Mouse (Mus musculus) liver, adult 2 months (tissue): ENCODE measurements at regions not wholly inside any gene's neighbourhood (a gene's known extent, or its start where the extent isn't known, plus 50 kb on each side); places are given as distances from the start of the nearest gene placed in this dataset.

Source experiments
- DNase-seq: peaks from one replicate; pipeline ENCODE4 v3.0.0-alpha.2; 2011; ENCODE audit warnings: low read depth, low spot score; ENCODE audit errors: extremely low read depth
- H3K27ac ChIP-seq: fragments of 200-500 bp; replicated peaks from 2 replicates; pipeline ENCODE4 v1.5.1; 2012; ENCODE audit warnings: low read depth, mild to moderate bottlenecking, control low read depth, inconsistent platforms, low read length; ENCODE audit not compliant: insufficient read depth
- H3K27me3 ChIP-seq: fragments of 200-500 bp; 2 replicates; pipeline ENCODE4 v1.6.1; 2012; ENCODE audit warnings: mild to moderate bottlenecking, moderate library complexity, low read length, inconsistent platforms; ENCODE audit not compliant: control insufficient read depth, insufficient read depth
- H3K36me3 ChIP-seq: fragments of 200-500 bp; 2 replicates; pipeline ENCODE4 v1.6.1; 2012; ENCODE audit warnings: low read length, inconsistent platforms; ENCODE audit not compliant: control insufficient read depth, insufficient read depth
- H3K4me1 ChIP-seq: fragments of 200-500 bp; 2 replicates; pipeline ENCODE4 v1.6.1; 2011; ENCODE audit warnings: low read length; ENCODE audit not compliant: control insufficient read depth, insufficient read depth
- H3K4me3 ChIP-seq: fragments of 200-500 bp; 2 replicates; pipeline ENCODE4 v1.5.1; 2011; ENCODE audit warnings: low read depth, mild to moderate bottlenecking, control low read depth, low read length, moderate library complexity; ENCODE audit not compliant: insufficient read depth
- H3K79me2 ChIP-seq: fragments of 200-500 bp; 2 replicates; pipeline ENCODE4 v1.6.1; 2012; ENCODE audit warnings: inconsistent platforms, mild to moderate bottlenecking, low read length, moderate library complexity; ENCODE audit not compliant: control insufficient read depth, insufficient read depth
- H3K9ac ChIP-seq: fragments of 200-500 bp; 2 replicates; pipeline ENCODE4 v1.6.1; 2012; ENCODE audit warnings: low read depth, mild to moderate bottlenecking, control low read depth, inconsistent platforms, low read length
- CTCF ChIP-seq: fragments of 200-500 bp; IDR thresholded peaks from 2 replicates; pipeline ENCODE4 v1.5.1; 2011; ENCODE audit warnings: low read depth, low read length, control low read depth
- POLR2A ChIP-seq: fragments of 200-500 bp; IDR thresholded peaks from 2 replicates; pipeline ENCODE4 v1.6.1; 2011; ENCODE audit warnings: low read length, control low read depth; ENCODE audit not compliant: insufficient read depth; ENCODE audit errors: extremely low read depth
- WGBS: fragments of 180-500 bp; shearing (Covaris S2); methylation state at CpG from one replicate; pipeline ENCODE4 v1.1.7; 2018; 5-methylcytosine and 5-hydroxymethylcytosine counted together

DNA sequence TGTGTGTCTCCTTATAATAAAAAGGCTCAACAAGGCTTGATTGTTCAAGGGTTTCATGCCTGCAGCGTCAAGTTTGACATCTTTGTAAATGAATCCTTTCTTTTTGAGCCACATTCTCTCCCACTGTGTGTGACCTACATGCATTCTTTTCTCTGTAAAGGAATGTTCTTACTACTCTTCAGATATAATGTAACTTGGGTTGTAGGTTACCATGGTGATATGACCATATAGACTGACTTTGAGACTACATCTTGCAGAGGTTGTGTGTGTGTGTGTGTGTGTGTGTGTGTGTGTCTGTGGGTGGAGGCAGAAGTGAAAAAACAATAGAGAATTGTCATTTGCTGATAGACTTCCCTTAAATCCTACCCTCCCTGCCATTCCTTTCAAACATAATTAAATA, 58.5 kb upstream of the Mettl25 start:
- Histone ChIP-seq H3K4me3 (no peak overlapping the region), H3K36me3 (no peaks in the 10 kb centered on the region), H3K27ac (no peak overlapping the region), H3K79me2 (no peaks in the 10 kb centered on the region), H3K27me3 (no peaks in the 10 kb centered on the region), H3K9ac (no peak overlapping the region), H3K4me1 (no peaks in the 10 kb centered on the region)
- no peak for TF ChIP-seq CTCF
- TF ChIP-seq POLR2A, result no peak
- 74% methylated on average over 1 of the region's 1 CpGs for WGBS
- DNase-seq, result no peak

DNA sequence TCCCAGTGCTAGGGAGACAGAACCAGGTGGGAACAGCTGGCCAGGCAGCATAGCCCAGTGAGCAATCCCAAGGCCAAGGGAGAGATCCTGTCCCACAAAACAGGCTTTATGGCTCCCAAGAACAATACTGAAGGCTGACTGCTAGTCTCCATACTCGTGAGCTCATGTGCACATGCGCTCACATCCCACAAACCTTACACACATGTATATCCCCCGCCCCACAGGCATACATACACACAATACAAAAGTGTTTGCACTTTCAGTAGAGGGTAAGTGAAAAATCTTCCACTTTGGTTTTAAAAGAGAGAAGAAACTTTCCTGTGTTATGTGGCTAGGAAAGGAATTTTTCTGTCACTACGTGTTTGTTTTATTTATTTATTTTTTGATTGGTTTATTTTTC, 58.0 kb upstream of the Mettl25 start:
- Histone ChIP-seq H3K4me1 (no peaks in the 10 kb centered on the region), H3K27ac (no peak overlapping the region), H3K4me3 (no peak overlapping the region), H3K79me2 (no peaks in the 10 kb centered on the region), H3K36me3 (no peaks in the 10 kb centered on the region), H3K9ac (no peak overlapping the region), H3K27me3 (no peaks in the 10 kb centered on the region)
- TF ChIP-seq CTCF, result no peak
- no peak for TF ChIP-seq POLR2A
- 85% methylated on average over 4 of the region's 4 CpGs for WGBS
- DNase-seq, result no peak
